Mouse (Mus musculus): ENCODE measurements at regions not wholly inside any gene's neighbourhood (a gene's known extent, or its start where the extent isn't known, plus 50 kb on each side); places are given as distances from the start of the nearest gene placed in this dataset.
A peak's percentile ranks its signal among the peaks of the same experiment; 100 is the strongest.

- intact Hi-C loops (cut with DNase I) = no loop called here
- DNase-seq = no peak
Measured at GRCm38 (mm10) chr17:88173354-88174032, 108.4 kb upstream of the Fbxo11 start.

GRCm38 (mm10) chr17:88174242-88174679 is 109.2 kb upstream of the Fbxo11 start:
- no peak for DNase-seq
- intact Hi-C loops (cut with DNase I) = no loop called here

- no peak for DNase-seq
- intact Hi-C loops (cut with DNase I) = no loop called here
Measured at GRCm38 (mm10) chr17:88175951-88176623, 111.0 kb upstream of the Fbxo11 start.

- intact Hi-C loops (cut with DNase I) = no loop called here
Measured at GRCm38 (mm10) chr17:88190735-88191134, 125.6 kb upstream of the Fbxo11 start.

GRCm38 (mm10) chr17:88191444-88191843 is 126.4 kb upstream of the Fbxo11 start:
- DNase-seq = no peak
- intact Hi-C loops (cut with DNase I) = no loop called here

More at GRCm38 (mm10) chr17:88190735-88191134, 125.6 kb upstream of the Fbxo11 start:
- no peak for DNase-seq

GRCm38 (mm10) chr17:88191930-88192807 is 127.1 kb upstream of the Fbxo11 start:
- DNase-seq = no peak
- intact Hi-C loops (cut with DNase I) = no loop called here

GRCm38 (mm10) chr17:88194693-88195092 is 129.6 kb upstream of the Fbxo11 start:
- no peak for DNase-seq
- intact Hi-C loops (cut with DNase I) = no loop called here

- intact Hi-C loops (cut with DNase I) = no loop called here
- DNase-seq = peak in 1 of 2 experiments; percentile 30
Measured at GRCm38 (mm10) chr17:88195303-88195702, 130.2 kb upstream of the Fbxo11 start.

- intact Hi-C loops (cut with DNase I) = no loop called here
Measured at GRCm38 (mm10) chr17:88195893-88196292, 130.8 kb upstream of the Fbxo11 start.

GRCm38 (mm10) chr17:88196322-88196721 is 131.2 kb upstream of the Fbxo11 start:
- intact Hi-C loops (cut with DNase I) = no loop called here
- no peak for DNase-seq

More at GRCm38 (mm10) chr17:88195893-88196292, 130.8 kb upstream of the Fbxo11 start:
- DNase-seq = no peak

GRCm38 (mm10) chr17:88197381-88197780 is 132.3 kb upstream of the Fbxo11 start:
- intact Hi-C loops (cut with DNase I) = no loop called here
- peak in 1 of 2 experiments; percentile 38 for DNase-seq

- DNase-seq = no peak
- intact Hi-C loops (cut with DNase I) = no loop called here
Measured at GRCm38 (mm10) chr17:88201249-88201970, 136.3 kb upstream of the Fbxo11 start.

- intact Hi-C loops (cut with DNase I) = no loop called here
- DNase-seq = no peak
Measured at GRCm38 (mm10) chr17:88202214-88202613, 137.1 kb upstream of the Fbxo11 start.

GRCm38 (mm10) chr17:88209565-88209964 is 144.5 kb upstream of the Fbxo11 start:
- intact Hi-C loops (cut with DNase I) = no loop called here
- no peak for DNase-seq

GRCm38 (mm10) chr17:88212121-88212520 is 147.0 kb upstream of the Fbxo11 start:
- DNase-seq = no peak
- intact Hi-C loops (cut with DNase I) = no loop called here

GRCm38 (mm10) chr17:88214746-88215145 is 149.7 kb upstream of the Fbxo11 start:
- intact Hi-C loops (cut with DNase I) = no loop called here
- DNase-seq = peak; percentile 21 to 23

GRCm38 (mm10) chr17:88222379-88222955 is 157.4 kb upstream of the Fbxo11 start:
- DNase-seq = no peak
- intact Hi-C loops (cut with DNase I) = no loop called here

- intact Hi-C loops (cut with DNase I) = no loop called here
- no peak for DNase-seq
Measured at GRCm38 (mm10) chr17:88240476-88240875, 175.4 kb upstream of the Fbxo11 start.

- no peak for DNase-seq
- intact Hi-C loops (cut with DNase I) = no loop called here
Measured at GRCm38 (mm10) chr17:88248625-88249024, 183.5 kb upstream of the Fbxo11 start.

- peak; percentile 45 to 54 for DNase-seq
- intact Hi-C loops (cut with DNase I) = loop anchor here (2.0 to 10.0 kb wide), 2 partner anchors 187 to 223 kb away; partner anchors contain the start of gene Fbxo11
Measured at GRCm38 (mm10) chr17:88251949-88252521, 186.9 kb upstream of the Fbxo11 start.
